Mouse (Mus musculus): Measurements from ENCODE around the gene Vwa2.

Gene Vwa2

DNA sequence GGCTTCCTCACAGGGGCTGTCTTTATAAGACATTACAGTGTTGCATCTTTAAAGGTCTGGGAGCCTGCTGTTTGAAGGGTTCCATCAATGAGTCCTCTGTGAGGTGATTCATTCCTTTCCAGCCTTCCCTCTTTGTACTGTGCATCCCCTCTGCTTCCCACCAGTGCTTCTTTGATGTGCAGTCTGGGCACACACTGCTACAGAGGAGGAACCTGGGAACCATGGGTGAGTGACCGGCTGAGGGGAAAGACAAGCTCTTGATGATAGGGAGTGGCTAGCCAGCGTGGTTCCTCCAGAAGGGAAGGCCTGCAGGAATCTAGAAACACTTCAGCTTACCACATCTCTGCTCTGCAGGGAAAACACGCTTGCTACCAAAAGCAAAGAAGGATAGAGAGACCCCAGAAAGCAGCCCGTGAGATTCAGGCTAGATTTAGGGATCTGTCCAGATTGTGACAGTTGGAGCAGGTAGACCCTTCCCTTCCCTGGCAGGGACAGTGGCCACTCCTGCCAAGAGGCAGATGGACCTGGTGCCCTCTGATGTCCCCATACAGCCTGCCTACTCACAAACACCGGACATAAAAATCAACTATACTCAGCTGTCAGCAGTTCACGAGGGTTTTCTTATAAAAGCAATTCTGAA, 74.0 kb downstream of the Vwa2 start:
- DNase-seq (ENCODE audit: low spot score in 2 of 2), result no peak

DNA sequence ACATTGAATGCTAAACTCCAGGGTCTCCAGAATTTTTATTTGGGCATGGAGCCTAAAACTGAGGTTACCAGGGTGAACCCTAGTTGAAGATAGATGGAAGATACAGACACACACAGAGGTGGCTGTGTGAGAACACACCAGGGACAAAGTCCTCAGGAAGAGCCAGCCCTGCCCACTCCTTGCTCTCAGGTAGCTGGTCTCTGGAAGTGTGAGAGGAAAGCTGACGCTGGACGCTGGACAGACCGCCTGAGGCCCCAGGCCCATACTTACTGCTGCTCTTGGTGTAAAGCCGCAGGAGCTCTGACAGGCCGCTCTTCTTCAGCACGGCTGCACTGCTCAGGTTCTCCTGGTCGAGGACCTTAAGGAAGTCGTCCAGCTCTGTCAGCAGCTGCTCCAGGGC, 75.8 kb downstream of the Vwa2 start:
- no peak for DNase-seq (ENCODE audit: low spot score in 2 of 2)

DNA sequence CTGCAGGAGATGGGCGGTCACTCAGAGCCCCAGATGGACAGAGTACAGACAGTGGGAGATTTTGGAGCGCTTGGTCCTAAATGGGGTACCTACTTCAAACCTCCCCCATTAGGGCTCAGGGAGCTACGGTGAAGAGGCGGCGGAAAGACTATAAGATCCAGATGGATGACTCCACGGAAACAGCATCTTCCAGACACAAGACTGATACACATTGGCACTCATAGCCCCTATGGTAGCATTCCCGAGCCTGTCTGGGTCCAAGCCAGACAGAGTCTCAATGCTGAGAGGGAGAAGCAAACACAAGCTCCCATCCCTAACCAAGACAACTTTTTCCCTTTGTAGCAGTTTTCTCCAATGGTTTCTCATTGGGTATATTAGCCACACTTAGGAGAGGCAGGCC, 76.8 kb downstream of the Vwa2 start:
- DNase-seq (ENCODE audit: low spot score in 2 of 2), result no peak

DNA sequence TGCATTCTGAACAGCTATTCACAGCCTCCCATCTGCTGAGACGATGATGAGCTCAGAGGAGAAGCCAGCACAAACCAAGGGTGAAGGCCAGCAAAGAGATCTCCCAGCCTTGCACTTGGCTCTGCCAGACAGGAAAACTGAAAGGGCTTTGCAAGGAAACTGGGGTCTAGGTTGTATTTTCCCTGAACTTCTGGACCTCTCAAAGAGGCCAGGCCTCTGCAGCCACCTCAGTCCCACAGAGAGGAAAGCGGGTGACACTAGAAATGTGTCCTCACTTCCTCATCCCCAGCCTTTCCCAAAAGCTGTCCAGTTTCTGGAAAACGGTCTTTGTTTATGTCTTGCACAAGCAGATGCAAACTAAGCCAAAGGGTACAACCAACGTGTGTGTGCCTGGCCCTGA, 79.8 kb downstream of the Vwa2 start:
- no peak for DNase-seq (ENCODE audit: low spot score in 2 of 2)

DNA sequence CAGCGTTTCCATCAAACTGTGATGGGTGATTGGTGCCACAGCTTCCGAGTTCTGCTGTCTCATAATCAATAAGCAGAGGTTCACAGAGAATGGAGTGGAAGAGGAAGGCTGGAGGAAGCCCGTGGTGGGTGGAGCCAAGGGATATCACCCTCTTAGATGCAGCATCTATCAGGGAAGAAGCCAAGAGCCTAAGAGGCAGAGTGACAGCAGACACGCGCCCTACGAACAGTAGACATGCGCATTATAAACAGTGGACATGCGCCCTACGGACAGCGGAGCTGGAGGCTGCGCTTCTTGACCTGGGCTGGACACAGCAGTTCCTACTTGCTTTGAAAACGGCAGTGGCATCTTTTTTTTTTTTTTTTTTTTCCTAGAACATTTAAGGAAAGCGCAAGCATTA, 80.8 kb downstream of the Vwa2 start:
- DNase-seq (ENCODE audit: low spot score in 2 of 2), result no peak

DNA sequence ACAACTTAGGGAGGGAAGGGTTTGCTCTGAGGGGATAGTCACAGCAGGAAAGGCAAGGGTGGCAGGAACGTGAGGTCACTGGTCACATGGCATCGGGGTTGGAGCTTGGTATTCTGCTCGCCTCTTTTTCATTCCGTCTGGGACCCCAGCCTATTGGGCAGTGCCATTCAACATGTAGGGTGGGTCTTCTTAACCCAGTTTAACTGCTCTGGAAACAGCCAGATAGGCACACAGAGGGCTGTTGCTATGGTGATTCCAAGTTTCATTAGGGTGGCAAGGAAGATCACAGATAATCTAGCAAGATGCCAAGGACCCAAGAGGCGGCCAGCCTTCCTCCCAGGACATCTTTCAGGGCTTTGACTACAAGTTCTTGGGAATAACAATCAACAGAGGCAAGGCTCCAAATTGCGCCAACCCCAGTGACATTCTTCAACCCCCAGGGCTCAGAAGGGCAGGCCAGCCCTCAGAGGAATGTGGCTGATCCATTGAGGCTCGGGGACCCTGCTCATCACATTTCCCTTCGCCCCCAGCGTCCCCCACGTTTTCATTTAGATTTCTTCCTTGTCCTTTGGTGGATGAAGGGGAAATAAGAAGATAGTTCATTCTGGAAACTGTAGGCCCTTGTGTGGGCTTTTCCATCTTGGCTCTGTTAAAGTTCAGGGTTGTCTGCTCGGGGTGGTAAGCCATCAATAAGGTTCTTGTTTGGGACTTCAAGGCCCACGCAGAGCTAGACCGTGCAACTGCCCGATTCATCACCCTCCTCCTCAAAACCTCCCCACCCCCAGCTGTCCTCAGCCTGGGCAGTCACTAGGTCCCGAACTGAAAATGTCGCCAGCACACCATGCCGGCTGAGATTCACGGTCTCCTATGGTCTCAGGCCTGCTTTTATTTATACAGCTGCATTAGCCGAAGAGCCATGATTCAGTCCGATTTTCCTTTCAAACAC, 81.8 kb downstream of the Vwa2 start:
- no peak for DNase-seq (ENCODE audit: low spot score in 2 of 2)

DNA sequence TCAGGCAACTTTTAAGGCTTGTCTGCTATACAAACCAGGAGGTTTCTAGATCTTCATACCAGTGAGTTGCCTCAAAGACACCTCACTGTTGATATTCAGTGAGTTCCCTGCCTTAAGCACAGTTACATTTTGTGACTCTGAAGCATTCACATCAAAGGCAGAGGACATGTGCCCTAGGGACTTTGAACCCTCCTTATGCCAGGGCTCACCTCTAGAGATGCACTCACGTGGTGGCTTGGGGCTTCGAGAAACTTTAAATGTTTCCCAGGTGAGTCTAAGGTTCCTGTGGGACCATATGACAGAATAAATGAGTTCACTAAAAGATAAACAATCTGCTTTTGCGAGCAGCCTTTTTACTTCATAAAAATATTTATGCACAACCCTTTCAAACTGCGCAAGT, 84.0 kb downstream of the Vwa2 start:
- no peak for DNase-seq (ENCODE audit: low spot score in 2 of 2)

DNA sequence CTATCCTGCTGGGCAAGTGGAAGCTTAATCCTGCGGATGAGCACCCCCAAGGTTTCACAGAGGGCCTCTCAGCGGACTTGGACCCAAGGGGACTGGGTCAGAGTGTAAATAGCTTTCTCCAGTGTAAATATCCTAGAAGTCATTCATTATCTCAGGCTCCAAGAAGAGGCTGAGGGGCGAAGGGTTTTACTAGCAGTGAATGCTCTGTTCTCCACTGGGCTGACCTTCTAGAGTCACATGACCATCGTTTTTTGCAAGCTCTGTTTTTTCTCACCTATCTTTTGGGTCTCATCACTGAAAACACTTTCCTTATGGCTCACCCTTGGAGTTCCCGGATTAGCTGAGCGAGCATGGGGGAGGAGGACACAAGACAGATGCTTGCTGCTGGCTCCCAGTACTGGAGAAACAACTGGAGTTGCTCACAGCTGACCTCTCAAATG, 84.6 kb downstream of the Vwa2 start:
- DNase-seq (ENCODE audit: low spot score in 2 of 2), result no peak

DNA sequence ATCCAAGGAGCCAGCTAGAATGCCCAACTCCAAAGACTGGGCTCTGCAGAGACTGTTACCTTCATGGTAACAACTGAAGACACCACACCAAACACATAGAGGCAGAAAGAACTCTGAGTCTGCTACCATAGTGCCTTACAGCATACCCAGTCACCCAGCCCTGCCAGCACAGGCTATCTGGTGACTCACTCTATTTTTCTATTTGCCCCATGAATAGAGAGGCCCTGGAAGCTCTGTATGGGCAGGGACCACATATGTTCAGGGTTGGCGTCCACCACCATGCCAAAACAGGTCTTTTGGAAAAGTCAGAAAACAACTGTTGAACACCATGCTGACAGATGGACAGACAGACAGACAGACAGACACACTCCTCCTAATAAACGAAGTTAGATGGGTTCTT, 85.0 kb downstream of the Vwa2 start:
- DNase-seq (ENCODE audit: low spot score in 2 of 2), result no peak

DNA sequence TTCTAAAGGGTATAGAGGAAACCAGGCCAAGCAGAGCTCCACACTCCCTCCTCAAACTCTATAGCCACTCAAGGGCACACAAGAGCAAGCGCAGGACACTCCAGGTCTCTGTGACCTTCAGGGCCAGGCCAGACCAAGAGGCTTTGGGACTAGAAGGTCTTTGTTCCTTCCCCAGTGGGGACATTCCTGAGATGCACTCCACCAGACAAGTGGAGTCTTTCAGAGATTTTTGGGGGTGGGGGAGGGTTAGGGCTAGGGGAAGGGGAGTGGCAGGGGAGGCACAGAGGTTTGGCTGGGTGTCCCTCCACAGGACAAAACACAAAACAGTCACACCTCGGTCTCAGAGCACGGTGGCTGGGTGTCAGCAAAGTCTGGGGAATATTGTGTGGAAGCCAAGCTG, 85.6 kb downstream of the Vwa2 start:
- DNase-seq (ENCODE audit: low spot score in 2 of 2), result no peak

All from right cerebral cortex, postnatal 36 days (tissue).